Mouse (Mus musculus) megakaryocyte, embryonic 14.5 days (primary cell): Measurements from ENCODE around the gene Clic5. TPM values are rescaled to one million over a fixed set of nuclear protein-coding genes. Genes with fewer than 3 reads are reported as not detected.
A peak's percentile ranks its signal among the peaks of the same experiment; 100 is the strongest.

Experiments used
- H3K27me3 ChIP-seq: replicated peaks from 2 replicates; pipeline ENCODE3; 2012; ENCODE audit warnings: inconsistent platforms
- H3K36me3 ChIP-seq: replicated peaks from 2 replicates; pipeline ENCODE3; 2012; ENCODE audit warnings: low read length, inconsistent platforms, mixed read lengths
- H3K4me1 ChIP-seq: 2 replicates; pipeline ENCODE4 v1.6.1; 2012; ENCODE audit warnings: inconsistent platforms
- H3K4me3 ChIP-seq: replicated peaks from 2 replicates; pipeline ENCODE3; 2012; ENCODE audit warnings: moderate library complexity, mild to moderate bottlenecking, inconsistent platforms
- H3K9me3 ChIP-seq: 2 replicates; pipeline ENCODE4 v1.6.1; 2012; ENCODE audit warnings: inconsistent platforms
- FLI1 ChIP-seq: IDR thresholded peaks from 2 replicates; pipeline ENCODE4 v1.6.1; 2012; ENCODE audit warnings: low read length, inconsistent platforms, mixed read lengths
- GATA1 ChIP-seq: IDR thresholded peaks from 3 replicates; pipeline ENCODE4 v1.6.1; 2012; ENCODE audit warnings: mixed read lengths, low read length, inconsistent platforms, borderline replicate concordance
- polyA plus RNA-seq: library from polyadenylated mRNA; stranded (reverse); fragments of >175 nt; gene quantifications from 2 replicates; pipeline ENCODE4 v1.2.3, GENCODE M21; 2012; ENCODE audit warnings: low replicate concordance; ENCODE audit not compliant: insufficient read depth

Gene Clic5
- polyA plus RNA-seq, 1 experiment, result not detected

DNA sequence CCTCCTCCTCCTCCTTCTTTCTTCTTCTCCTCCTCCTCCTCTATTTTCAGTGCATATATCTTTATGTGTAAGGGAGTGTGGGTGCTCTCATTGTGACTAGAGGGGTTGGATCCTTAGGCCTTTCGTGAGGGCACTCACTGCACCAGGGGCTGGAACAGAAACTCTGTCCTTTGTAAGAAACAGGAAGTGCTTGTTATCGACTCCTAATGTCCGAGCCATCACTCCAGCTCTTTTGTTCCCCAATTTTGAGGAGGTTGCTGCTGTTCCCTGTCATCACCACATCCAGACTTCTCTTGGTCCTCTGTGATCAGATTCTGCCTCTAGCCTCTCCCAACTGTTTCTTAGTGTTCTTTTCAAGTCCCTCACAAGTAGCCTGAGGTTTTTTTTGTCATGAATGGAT lies 64.3 kb downstream of the Clic5 start:
- peaks cover 19% of the 10 kb centered on the region for H3K4me1 ChIP-seq
- no peaks in the 10 kb centered on the region for H3K36me3 ChIP-seq
- TF ChIP-seq FLI1 (no peak), GATA1 (no peak)
- H3K27me3 ChIP-seq, result peaks cover 46% of the 10 kb centered on the region
- no peak overlapping the region for H3K4me3 ChIP-seq
- H3K9me3 ChIP-seq, result peaks cover 27% of the 10 kb centered on the region

DNA sequence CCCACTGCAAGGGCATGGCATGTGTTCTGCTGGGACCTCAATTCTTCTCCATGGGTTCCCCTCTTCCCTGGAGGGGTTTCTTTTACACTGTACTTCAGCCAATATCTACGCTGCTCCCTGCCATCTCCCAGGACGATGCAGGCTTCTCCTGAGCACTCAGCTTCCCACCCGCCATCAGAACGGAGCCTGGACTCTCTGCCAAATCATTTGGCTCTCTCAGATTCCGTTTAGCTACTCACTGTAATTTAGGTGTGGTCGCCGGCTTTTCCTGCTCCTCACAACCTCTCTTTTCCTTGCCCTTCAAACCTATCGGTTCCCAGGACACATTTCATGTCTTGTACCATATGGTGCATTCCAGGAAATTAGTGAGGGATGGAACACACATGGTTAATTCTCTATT lies 66.3 kb downstream of the Clic5 start:
- Histone ChIP-seq H3K4me1 (peaks cover 19% of the 10 kb centered on the region), H3K4me3 (no peak overlapping the region), H3K36me3 (no peaks in the 10 kb centered on the region), H3K9me3 (peaks cover 19% of the 10 kb centered on the region), H3K27me3 (peaks cover 44% of the 10 kb centered on the region)
- TF ChIP-seq GATA1, result no peak
- no peak for TF ChIP-seq FLI1

DNA sequence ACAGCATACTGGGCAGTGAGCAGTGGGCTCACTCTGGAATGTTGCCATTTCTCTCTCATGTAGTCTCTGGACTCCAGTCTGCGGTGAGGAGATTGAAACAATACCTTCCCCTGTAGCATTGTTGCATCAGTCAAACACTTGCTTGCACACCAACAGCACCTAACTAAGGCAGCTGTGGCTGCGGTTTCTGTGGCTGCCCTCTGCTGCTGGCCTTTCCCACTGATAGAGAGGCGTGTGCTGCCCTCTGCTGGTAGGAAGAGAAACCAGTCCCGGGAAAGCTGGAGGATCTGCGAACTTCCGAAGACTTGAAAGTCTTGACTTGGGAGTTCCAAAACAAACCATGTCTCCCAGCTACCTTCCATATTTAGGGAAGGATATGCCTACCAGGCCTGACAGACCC lies 68.2 kb downstream of the Clic5 start:
- H3K27me3 ChIP-seq, result peaks cover 36% of the 10 kb centered on the region
- H3K4me3 ChIP-seq, result peak overlapping the region; percentile 16
- H3K4me1 ChIP-seq, result peaks cover 23% of the 10 kb centered on the region
- no peak for TF ChIP-seq GATA1
- TF ChIP-seq FLI1, result no peak
- no peaks in the 10 kb centered on the region for H3K36me3 ChIP-seq
- 0 out of 2 replicates have a peak, but pooled peaks cover 2% of the 10 kb centered on the region for H3K9me3 ChIP-seq

DNA sequence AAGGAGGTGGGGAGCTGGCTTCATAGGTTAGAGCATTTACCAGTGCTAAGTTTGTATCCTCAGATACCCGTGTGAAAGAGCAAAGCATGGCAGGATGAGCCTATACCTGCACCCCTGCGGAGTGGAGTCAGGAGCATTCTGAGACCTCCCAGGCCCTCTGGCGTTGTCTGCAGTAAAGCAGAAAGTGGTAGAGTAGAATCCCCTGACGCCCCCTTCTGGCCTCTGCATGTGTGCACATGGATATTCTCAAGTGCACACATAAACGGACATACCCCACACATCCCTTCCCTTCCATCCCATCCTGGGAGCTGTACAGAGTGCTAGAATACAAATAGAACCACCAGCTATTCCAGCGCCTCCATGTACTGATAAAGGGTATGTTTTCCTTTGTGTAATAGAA lies 70.9 kb downstream of the Clic5 start:
- Histone ChIP-seq H3K4me3 (no peak overlapping the region), H3K9me3 (no peaks in the 10 kb centered on the region), H3K4me1 (peaks cover 24% of the 10 kb centered on the region), H3K27me3 (peaks cover 38% of the 10 kb centered on the region), H3K36me3 (no peaks in the 10 kb centered on the region)
- TF ChIP-seq GATA1 (no peak), FLI1 (no peak)

DNA sequence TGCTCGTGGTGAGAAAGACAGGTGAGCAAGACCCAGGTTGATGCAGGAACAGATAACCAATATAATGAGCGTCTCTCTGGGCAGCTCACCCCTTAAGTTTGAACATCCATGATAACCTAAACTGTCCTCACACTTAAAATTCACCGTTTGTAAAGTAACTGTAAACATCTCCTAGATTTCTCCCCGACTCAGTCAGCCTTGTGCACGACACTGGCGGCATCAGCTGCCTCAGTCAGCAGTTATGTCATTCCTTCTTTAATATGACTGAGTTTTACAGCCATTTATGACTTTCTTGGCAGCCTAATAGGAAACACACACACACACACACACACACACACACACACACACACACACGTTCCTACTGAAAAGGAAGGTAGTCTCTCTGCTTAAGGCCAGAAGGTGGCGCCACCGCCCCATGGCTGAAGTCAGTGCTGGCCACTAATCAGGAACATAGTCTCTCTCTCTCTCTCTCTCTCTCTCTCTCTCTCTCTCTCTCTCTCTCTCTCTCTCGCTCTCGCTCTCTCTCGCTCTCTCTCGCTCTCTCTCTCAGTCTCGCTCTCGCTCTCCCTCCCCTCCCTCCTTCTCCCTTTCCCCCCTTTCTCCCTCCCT lies 73.3 kb downstream of the Clic5 start:
- Histone ChIP-seq H3K27me3 (peaks cover 27% of the 10 kb centered on the region), H3K4me1 (peaks cover 15% of the 10 kb centered on the region), H3K9me3 (no peaks in the 10 kb centered on the region), H3K4me3 (no peak overlapping the region), H3K36me3 (no peaks in the 10 kb centered on the region)
- no peak for TF ChIP-seq FLI1
- no peak for TF ChIP-seq GATA1

DNA sequence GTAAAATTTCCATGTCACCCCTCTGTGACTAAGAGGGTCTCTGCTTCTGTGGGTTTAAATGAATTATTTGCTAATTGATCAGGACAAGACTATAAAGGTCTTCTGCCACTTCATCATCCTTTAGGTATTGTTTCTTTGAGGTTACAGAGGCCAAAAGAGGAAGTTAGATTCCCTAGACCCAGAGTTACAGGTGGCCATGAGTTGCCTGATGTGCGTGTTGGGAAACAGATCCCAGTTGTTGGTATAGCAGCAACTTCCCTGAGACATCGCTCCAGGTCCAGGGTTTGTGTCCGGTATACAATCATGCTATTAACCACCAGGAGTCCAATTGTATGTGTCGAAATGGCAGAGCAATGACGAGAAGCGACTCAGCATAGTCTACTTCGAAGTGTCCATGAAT lies 81.7 kb downstream of the Clic5 start:
- Histone ChIP-seq H3K4me1 (no peaks in the 10 kb centered on the region), H3K36me3 (no peaks in the 10 kb centered on the region), H3K27me3 (peaks cover 22% of the 10 kb centered on the region), H3K4me3 (no peak overlapping the region), H3K9me3 (peaks cover 6% of the 10 kb centered on the region; the same call in 1 of the 2 replicates)
- TF ChIP-seq FLI1 (no peak), GATA1 (no peak)

DNA sequence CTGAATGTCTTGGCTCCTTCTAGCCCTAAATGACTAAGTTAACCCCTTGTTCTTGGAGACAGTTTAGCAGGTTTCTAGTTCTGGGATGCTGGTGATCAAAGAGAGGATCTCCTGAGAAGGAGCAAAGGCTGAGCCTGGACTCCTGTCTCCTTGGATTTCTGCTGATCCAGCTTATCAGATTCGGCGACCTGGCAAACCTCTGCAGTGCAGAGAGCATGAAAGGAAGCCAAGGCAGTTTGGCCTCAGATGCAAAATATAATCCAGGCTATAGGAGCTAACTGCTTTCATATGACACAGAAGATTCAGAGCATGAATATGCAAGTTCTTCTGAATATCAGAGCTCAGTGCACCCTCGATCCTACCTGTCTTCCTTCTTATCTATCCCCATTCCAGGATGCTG lies 83.0 kb downstream of the Clic5 start:
- Histone ChIP-seq H3K36me3 (no peaks in the 10 kb centered on the region), H3K4me1 (no peaks in the 10 kb centered on the region), H3K27me3 (peaks cover 23% of the 10 kb centered on the region), H3K4me3 (no peak overlapping the region), H3K9me3 (peaks cover 6% of the 10 kb centered on the region; the same call in 1 of the 2 replicates)
- TF ChIP-seq GATA1, result no peak
- no peak for TF ChIP-seq FLI1

DNA sequence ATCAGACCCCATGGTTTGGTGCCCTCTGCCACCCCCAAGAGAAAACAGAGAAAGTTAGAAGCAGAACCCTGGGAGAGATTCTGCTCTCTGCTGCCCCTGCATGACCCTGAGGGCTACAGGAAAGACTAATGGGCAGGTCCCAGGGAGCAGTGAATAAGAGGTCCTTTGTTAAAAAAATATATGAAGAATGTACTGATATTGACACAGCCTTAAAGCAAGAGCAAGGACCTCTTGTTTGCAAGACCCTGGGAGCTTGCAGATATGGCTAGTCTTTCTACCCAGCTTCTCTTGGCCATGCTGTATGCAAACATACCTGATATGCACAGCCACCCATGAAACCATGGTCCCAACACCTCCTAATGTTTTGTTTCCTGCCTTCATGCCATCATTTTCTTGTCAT lies 86.4 kb downstream of the Clic5 start:
- H3K9me3 ChIP-seq, result no peaks in the 10 kb centered on the region
- peaks cover 14% of the 10 kb centered on the region for H3K27me3 ChIP-seq
- H3K4me1 ChIP-seq, result no peaks in the 10 kb centered on the region
- no peak for TF ChIP-seq FLI1
- no peak for TF ChIP-seq GATA1
- no peak overlapping the region for H3K4me3 ChIP-seq
- H3K36me3 ChIP-seq, result no peaks in the 10 kb centered on the region

DNA sequence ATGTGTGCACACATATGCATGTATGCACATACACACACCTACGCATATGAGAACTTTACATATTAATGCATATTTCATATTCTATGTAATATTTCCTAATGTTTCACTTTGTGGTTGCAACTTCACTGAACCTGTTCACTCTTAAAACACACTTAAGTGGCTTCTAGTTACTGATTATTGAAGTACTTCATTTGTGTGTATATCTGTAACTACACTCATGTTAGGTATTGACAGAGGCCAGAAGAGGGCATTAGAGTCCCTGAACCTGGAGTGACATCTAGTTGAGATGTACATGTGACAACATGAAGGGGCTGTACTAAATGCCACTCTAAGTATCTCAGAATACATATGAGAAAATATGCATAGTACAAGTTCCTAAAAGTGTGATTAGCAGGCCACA lies 99.9 kb downstream of the Clic5 start:
- Histone ChIP-seq H3K4me3 (no peak overlapping the region), H3K9me3 (0 out of 2 replicates have a peak, but pooled peaks cover 5% of the 10 kb centered on the region), H3K27me3 (no peaks in the 10 kb centered on the region), H3K36me3 (no peaks in the 10 kb centered on the region), H3K4me1 (no peaks in the 10 kb centered on the region)
- TF ChIP-seq FLI1 (no peak), GATA1 (no peak)

DNA sequence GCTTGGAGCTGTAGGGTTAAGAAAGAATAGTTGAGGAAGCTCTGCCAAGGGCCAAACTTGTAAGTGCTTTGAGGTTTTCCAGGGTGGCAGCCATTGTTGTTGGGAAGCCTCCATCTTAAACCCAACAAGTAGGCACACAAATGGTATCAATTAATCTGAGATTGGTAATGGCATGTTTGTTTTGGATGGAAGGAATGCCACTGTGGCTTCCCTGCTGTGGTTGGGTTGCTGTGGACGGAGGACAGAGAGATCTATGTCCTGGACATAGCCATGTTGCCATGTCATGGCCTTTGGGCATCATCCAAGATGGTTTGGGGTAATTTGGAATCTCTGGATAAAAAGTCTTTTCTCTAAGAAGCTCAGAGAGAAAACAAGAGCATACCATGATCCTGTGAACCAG lies 108.8 kb downstream of the Clic5 start:
- no peak for TF ChIP-seq FLI1
- no peak for TF ChIP-seq GATA1
- Histone ChIP-seq H3K9me3 (0 out of 2 replicates have a peak, but pooled peaks cover 2% of the 10 kb centered on the region), H3K27me3 (no peaks in the 10 kb centered on the region), H3K4me3 (no peak overlapping the region), H3K36me3 (no peaks in the 10 kb centered on the region), H3K4me1 (no peaks in the 10 kb centered on the region)

DNA sequence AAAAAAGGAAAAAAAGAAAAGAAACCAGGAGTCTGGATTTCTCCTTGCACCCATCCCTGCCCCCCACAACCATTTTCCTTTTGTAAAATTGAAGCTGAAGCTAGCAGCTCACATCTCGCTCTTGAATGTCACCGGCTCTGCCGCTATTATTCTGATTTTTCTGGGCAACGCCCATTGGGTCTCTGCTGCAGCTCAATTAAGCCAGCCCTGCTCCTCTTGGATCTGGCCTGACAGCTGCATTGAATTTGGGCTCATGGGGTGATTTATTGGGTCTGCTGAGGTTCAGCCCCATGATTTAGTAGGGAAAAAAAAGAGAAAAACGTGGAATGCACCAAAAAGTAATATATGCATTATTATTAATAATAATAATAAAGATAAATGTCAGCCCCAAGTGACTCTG lies 111.9 kb downstream of the Clic5 start:
- Histone ChIP-seq H3K4me1 (no peaks in the 10 kb centered on the region), H3K36me3 (no peaks in the 10 kb centered on the region), H3K4me3 (no peak overlapping the region), H3K27me3 (no peaks in the 10 kb centered on the region), H3K9me3 (0 out of 2 replicates have a peak, but pooled peaks cover 7% of the 10 kb centered on the region)
- TF ChIP-seq GATA1 (no peak), FLI1 (no peak)
